Mouse (Mus musculus) embryo, embryonic 11 days (tissue): Measurements from ENCODE around the gene Macrod2.

Source experiments
- DNase-seq: peaks from one replicate; pipeline ENCODE4 v3.0.0-alpha.2; 2015

The Macrod2 gene

GRCm38 (mm10) chr2:140913679-140914412 is 518.7 kb downstream of the Macrod2 start:
- DNase-seq = no peak

GRCm38 (mm10) chr2:140926922-140927321 is 531.8 kb downstream of the Macrod2 start:
- no peak for DNase-seq

GRCm38 (mm10) chr2:140934483-140934882 is 539.4 kb downstream of the Macrod2 start:
- DNase-seq = peak; percentile 49

- no peak for DNase-seq
Observed at GRCm38 (mm10) chr2:140949461-140949860, 554.4 kb downstream of the Macrod2 start.

GRCm38 (mm10) chr2:140959246-140959645 is 564.1 kb downstream of the Macrod2 start:
- DNase-seq = no peak

- no peak for DNase-seq
Observed at GRCm38 (mm10) chr2:140970181-140970580, 575.1 kb downstream of the Macrod2 start.

- no peak for DNase-seq
Observed at GRCm38 (mm10) chr2:140971845-140972244, 576.7 kb downstream of the Macrod2 start.

GRCm38 (mm10) chr2:140985670-140986372 is 590.7 kb downstream of the Macrod2 start:
- DNase-seq = no peak

- peak; percentile 15 for DNase-seq
Observed at GRCm38 (mm10) chr2:141003846-141004245, 608.7 kb downstream of the Macrod2 start.

GRCm38 (mm10) chr2:141004326-141004725 is 609.2 kb downstream of the Macrod2 start:
- DNase-seq = no peak

GRCm38 (mm10) chr2:141005616-141006015 is 610.5 kb downstream of the Macrod2 start:
- no peak for DNase-seq

GRCm38 (mm10) chr2:141007725-141008124 is 612.6 kb downstream of the Macrod2 start:
- no peak for DNase-seq

GRCm38 (mm10) chr2:141008458-141008857 is 613.3 kb downstream of the Macrod2 start:
- no peak for DNase-seq

- DNase-seq = peak; percentile 54
Observed at GRCm38 (mm10) chr2:141013443-141014165, 618.5 kb downstream of the Macrod2 start.

GRCm38 (mm10) chr2:141022971-141023370 is 627.9 kb downstream of the Macrod2 start:
- DNase-seq = no peak

GRCm38 (mm10) chr2:141023916-141024315 is 628.8 kb downstream of the Macrod2 start:
- peak; percentile 22 for DNase-seq

GRCm38 (mm10) chr2:141024316-141025043 is 629.4 kb downstream of the Macrod2 start:
- peak; percentile 28 for DNase-seq

GRCm38 (mm10) chr2:141056685-141057454 is 661.8 kb downstream of the Macrod2 start:
- DNase-seq = peak; percentile 34

GRCm38 (mm10) chr2:141057455-141057833 is 662.3 kb downstream of the Macrod2 start:
- DNase-seq = no peak

- DNase-seq = peak; percentile 31
Observed at GRCm38 (mm10) chr2:141073981-141074855, 679.1 kb downstream of the Macrod2 start.

GRCm38 (mm10) chr2:141078221-141078620 is 683.1 kb downstream of the Macrod2 start:
- no peak for DNase-seq
